Mouse (Mus musculus) erythroblast, embryonic 14.5 days (primary cell): ENCODE data around the gene Rpl39.

Source experiments
- GATA1 ChIP-seq: IDR thresholded peaks from 2 replicates; pipeline ENCODE4 v1.6.1; 2012; ENCODE audit warnings: low read length, inconsistent platforms, mixed read lengths
- TAL1 ChIP-seq: IDR thresholded peaks from 3 replicates; pipeline ENCODE4 v1.6.1; 2012; ENCODE audit warnings: low read length, inconsistent platforms, mixed read lengths

GRCm38 (mm10) chrX:37048066-37048889 is 36.9 kb downstream of the Rpl39 start, which contains the start of gene Sowahd:
- TF ChIP-seq GATA1 (no peak), TAL1 (no peak)
